Mouse (Mus musculus): ENCODE results near the gene Arhgef26.

DNA sequence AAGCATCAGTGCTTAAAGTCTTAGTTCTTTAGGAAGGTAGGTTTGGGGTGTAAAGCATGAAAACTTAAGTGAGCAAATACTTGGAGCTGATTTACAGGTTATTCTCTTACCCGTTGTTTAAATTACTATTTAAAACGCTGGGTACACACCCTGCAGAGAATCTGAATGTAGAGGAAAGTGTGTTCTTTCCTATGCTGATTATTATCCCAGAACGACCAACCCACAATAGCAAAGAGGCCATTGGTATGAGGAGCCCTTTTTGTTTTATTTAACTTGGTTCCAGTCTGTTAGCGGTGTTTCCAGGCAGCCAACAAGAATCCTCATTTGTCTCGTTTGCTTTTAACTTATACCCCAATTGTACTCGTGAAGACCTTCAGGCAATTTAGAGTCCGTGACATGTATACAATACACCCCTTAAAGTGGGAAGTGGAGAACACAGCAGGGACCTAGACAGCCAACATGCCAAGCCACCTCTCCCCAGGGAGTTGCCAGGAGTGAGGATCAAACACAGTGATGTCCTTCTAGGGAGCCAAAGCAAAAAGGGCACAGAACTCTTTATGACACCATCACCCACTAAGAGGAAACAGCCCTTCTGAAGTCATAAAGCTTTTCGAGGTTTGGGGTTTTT, 71.5 kb downstream of the Arhgef26 start:
- TF ChIP-seq CTCF (IDR thresholded peaks at IDR 0.05; ENCODE audit: low read depth), result no peak
- TF ChIP-seq EP300 (optimal IDR thresholded peaks at IDR 0.05), result no peak

Measured in stomach, postnatal 0 days (tissue).